Mouse (Mus musculus): ENCODE measurements around the gene Sec11a.

Gene Sec11a

DNA sequence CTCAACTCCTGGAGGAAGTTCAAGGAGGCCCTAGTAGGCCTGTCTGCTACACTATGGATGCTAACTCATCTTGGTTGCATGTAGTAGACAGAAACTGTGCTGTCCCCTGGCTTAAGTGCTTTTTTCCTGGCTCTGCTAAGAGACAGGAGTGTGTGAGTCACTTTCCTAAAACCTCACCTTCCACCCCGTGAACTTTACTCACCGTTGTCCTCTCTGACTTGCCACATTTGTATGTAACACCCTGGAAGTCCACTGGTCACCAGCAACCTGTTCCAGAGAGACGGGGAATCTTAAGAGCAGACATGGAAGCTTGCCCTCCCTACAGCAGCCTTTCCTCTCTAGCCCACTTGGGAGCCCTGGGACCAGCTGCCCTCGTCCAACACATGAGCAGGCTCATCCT lies 49.9 kb downstream of the Sec11a start:
- no peak for DNase-seq (ENCODE audit: low read depth, low spot score)

DNA sequence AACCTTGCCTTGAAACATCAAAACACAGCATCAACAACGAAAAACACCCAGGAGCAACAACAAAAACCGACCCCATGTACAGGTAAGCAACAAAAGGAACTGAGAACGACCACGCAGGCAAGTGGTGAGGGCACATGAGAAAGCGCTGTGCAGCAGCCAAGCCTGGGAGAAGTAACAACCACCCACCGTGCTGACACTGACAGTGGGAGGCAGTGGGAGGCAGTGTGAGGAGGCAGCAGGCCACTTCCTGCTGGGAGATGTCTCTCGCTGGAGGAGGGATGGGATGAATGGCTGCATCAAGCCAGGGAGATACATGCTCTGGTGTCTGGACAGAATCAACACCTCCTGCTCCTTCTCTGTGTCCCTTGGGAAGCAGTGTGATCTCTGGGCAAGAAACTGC lies 50.4 kb downstream of the Sec11a start:
- no peak for DNase-seq (ENCODE audit: low read depth, low spot score)

DNA sequence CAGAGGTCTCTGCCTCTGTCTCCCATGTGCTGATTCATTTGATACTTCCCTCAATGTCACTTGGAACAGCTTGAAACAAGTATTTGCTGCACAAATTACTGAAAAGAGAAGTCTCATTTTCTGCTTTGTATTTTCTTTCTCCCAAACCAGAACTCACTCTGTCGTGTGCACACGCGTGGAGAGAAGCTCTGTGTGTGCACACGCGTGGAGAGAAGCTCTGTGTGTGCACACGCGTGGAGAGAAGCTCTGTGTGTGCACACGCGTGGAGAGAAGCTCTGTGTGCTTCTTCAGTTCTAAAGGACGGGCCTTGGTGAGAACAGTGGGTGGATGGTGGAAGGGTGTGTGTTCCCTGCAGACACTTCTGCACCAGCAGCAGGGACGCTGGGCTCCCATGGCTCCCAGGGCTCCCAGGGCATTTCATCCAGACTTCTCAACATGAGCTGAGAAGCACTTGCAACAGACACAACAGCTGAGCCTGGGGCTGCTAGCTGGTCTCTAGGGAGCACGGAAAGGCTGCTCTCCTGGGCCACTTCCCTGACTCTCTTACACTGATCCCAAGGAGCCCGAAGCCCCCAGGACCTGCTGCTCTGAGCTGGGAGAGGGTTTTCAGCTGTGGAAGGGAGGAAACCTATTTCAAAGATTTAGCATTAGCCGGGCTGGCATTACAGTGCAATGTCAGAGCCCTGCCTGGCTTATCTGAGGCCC lies 52.6 kb downstream of the Sec11a start:
- DNase-seq (ENCODE audit: low read depth, low spot score): no peak

DNA sequence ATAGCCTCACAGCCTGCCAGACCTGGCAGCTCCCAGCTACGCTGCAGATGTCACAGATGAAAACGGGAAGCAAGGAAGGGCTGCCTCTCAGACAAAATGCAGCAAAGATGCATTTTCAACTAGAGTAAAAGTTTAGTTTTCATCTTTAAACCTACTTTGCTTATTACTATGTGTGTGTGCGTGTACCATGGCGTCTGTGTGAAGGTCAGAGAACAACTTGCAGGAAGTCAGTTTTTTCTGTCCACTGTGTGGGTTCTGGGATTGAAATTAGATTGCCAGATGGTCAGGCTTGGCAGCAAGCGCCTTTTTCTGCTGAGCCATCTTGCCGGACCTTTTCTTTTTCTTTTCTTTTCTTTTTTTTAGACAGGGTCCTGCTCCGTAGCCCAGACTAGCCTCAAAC lies 53.4 kb downstream of the Sec11a start:
- DNase-seq (ENCODE audit: low read depth, low spot score): no peak

DNA sequence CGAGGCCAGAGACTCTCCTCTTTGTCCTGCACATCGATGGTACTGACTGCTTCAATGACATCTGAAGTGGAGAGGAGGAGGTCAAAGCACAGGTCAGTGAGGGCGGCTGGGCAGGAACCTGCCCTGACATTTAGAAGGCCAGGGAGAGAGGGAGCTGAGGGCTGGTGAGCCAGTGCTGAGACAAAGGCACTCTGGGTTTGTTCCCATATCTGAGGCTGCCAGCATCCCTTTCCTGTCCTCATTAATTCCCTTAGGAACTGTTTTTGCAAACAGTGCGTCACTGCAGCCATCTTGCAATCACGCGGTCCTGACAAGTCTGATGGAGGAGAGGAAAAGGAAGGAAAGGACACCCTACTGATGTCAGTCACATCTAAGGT lies 53.8 kb downstream of the Sec11a start:
- no peak for DNase-seq (ENCODE audit: low read depth, low spot score)

GRCm38 (mm10) chr7:80893086-80893752 lies 54.4 kb downstream of the Sec11a start:
- DNase-seq (ENCODE audit: low read depth, low spot score): no peak

DNA sequence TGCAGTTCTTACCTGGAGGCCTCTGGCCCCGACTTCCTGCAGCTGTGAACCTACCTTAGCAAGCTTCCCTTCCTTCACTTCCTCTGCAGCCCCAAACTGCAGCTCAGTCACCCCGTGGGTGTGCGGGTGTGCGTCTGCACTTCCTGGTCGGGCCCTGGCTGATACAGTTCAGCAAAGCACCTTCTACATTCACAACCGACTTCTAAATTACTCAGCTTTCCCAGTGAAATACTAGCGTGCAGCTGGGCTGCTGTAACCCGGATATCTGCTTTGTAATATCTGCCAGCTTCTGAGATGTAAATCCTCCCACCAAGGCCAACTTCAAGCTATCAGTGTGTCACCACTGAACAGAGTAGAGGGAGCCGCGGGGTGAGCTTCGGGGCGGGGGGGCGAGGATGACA lies 57.7 kb downstream of the Sec11a start:
- DNase-seq (ENCODE audit: low read depth, low spot score): no peak

DNA sequence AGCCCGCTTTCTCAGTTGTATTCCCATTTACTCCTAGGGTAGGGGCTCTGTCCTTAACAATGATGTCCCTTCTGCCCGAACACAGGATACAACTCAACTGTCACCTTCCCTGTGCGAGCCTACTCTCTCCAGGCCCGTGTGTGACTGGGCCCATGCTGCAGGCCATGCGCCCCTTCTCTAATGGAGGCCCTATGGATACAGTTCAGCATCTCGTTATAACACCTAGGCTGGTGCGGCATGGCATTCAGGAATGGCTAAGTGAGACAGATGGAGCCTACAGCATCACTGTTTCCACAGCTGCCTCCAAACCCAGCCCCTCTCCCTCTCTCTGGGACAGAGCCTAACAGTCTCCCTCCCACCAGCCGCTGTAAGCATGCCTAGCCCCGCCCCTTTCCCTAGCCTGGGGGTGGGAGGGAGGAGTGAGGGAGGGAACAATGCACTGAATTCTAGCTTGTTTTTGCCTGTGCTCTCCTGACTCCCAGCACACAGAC lies 58.5 kb downstream of the Sec11a start:
- no peak for DNase-seq (ENCODE audit: low read depth, low spot score)

DNA sequence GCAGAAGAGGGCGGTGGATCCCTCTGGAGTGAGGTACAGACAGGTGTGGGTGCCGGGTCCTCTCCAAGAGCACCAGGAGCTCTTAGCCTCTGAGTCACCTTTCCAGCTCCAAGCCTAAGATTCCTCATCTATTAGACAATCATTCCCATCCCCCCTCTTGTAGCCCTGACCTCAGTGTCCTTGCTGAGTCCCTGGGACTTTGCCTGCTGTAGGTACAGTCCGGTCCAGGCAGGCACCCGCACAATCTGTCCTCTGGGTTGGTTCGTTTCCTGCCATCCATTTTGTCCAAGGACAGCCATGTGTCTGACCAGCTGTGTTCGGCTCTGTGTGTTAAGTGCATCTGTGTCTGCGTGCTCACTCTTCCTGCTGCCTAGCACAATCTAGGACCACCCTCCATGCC lies 59.0 kb downstream of the Sec11a start:
- no peak for DNase-seq (ENCODE audit: low read depth, low spot score)

DNA sequence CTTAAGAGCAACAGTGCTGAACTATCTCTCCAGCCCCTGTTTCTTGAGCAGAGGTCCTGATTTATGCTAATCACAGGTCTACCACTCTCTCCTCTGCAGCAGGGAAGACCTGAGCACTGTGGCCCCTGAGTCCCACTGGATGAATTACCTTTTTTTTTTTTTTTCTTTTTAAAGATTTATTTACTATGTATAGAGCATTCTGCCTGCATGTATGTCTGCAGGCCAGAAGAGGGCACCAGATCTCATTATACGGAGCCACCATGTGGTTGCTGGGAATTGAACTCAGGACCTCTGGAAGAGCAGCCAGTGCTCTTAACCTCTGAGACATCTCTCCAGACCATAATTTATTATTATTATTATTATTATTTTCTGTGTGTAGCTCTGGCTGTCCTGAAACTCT lies 61.9 kb downstream of the Sec11a start:
- no peak for DNase-seq (ENCODE audit: low read depth, low spot score)

DNA sequence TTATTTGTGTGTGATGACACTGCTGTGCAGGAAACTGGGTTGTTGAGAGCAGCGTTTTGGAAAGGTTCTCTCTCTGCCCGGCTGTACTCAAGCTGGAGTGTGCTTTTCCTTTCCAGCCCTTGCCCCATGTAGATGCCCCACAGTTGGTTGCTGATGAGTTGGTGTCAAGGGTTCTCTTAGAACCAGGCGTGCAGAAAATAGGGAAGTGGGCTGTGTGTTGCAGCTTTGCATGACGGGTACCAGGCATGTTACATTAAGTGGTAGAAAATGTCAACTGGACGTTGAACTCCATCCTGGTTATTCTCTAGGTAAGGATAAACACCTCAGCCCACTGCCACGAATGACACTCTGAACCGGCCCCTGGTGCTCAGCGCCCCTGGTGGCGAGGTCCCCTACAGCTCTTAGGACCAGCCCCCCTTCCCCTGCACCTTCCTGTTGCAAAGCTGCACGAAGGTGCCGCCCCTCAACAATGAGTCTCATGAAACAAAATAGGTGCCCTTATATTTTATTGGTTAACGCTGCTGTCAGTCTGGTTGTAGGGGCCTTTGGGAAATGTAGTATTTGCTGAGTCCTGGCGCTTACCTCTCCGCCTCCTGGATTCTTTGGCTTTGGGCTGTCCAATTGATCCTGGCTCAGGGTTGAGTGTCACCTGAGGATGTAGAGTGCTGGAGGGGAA lies 64.6 kb downstream of the Sec11a start:
- peak; percentile 88 for DNase-seq (ENCODE audit: low read depth, low spot score)

DNA sequence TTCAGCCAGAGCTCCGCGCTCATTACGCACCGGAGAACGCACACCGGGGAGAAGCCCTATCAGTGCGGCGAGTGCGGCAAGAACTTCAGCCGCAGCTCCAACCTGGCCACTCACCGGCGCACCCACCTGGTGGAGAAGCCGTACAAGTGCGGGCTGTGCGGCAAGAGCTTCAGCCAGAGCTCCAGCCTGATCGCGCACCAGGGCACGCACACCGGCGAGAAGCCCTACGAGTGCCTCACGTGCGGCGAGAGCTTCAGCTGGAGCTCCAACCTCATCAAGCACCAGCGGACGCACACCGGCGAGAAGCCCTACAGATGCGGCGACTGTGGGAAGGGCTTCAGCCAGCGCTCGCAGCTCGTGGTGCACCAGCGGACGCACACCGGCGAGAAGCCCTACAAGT lies 71.9 kb downstream of the Sec11a start:
- DNase-seq (ENCODE audit: low read depth, low spot score): no peak

DNA sequence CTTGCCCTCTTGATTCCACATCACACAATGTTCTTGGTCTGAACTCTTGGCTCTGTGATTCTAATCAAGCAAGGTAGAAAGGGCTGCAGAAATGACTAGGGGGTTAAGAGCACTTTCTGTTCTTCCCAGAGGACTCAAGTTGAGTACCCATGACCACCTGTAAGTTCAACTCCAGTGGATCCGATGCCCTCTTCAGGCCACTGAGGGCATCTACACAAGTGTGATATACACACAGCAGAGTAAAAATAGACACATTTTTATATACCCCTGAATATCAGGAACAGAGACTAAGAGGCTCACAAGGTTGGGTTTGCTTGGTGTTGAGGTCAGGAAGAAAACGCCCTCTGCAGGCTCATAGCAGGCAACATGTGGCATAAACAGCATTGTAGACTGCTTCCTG lies 73.9 kb downstream of the Sec11a start:
- no peak for DNase-seq (ENCODE audit: low read depth, low spot score)

- DNase-seq (ENCODE audit: low read depth, low spot score): no peak
Observed at GRCm38 (mm10) chr7:80873038-80873437, 74.5 kb downstream of the Sec11a start.

- no peak for DNase-seq (ENCODE audit: low read depth, low spot score)
Observed at GRCm38 (mm10) chr7:80868686-80869085, 78.9 kb downstream of the Sec11a start.

DNA sequence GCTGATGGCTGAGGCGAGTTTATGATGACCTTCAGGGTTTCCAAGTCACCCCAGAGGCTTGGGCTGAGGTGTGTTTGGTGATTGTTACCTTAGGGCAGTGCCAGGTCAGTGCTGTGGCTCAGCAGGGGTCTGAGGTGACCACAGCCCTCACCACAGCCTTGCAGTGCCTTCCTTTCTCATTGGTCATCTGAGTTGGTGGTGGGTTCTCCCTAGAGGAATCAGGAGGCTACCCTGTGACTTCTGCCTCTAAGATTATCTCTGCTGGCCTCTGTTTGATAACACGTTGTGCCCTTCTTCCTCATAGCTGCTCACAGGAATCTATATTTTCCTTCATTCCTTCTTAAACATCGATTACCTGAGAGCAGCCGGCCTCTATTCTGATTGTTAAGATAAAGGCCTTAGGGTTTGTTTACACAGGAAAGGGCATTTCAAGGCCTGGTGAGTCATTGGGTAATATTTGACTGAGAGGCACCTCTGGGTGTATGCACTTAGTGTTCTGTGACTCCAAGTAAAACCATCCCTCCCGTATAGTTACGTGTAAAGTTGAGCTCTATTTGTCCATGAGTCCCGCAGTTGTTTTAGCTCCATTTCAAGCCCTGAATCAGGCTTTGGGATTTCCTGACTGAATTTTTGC lies 80.9 kb downstream of the Sec11a start:
- no peak for DNase-seq (ENCODE audit: low read depth, low spot score)

GRCm38 (mm10) chr7:80865521-80865920 lies 82.1 kb downstream of the Sec11a start:
- no peak for DNase-seq (ENCODE audit: low read depth, low spot score)

DNA sequence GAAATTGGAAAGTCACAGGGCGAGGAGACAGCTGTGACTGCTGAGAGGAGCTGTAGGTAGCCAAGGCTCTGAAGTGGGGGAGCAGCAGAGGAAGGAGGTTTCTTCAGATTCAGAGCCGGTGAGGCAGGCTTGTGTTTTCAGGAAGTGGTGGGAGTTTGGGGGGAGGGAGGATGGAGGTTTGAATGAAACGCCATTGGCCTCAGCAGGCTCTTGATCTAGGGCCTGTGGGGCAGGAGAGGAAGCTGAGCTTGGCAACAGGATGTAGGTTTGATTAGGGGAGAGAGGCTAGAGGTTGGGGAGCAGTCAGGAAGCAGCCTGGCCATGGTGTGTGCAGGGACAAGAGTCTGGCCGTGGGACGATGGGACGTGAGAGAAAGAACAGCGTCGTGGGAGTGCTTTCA lies 82.7 kb downstream of the Sec11a start:
- no peak for DNase-seq (ENCODE audit: low read depth, low spot score)

DNA sequence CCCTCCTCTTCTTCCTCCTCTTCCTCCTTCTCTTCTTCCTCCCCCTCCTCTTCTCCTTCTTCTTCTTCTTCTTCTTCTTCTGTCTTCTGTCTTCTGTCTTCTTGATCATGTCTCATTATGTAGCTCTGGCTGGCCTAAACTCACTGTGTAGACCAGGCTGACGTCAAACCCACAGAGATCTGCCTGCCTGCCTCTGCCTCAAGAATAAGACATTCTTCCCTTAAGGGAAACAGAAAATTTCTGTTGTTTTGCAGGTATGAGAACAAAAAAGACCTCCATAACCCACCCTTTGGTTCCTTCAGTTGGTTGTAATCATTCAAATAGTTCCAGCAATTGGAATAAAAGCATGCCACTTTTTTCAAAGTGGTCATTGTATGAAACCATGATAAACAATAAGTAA lies 83.4 kb downstream of the Sec11a start:
- no peak for DNase-seq (ENCODE audit: low read depth, low spot score)

GRCm38 (mm10) chr7:80863520-80863919 lies 84.1 kb downstream of the Sec11a start:
- no peak for DNase-seq (ENCODE audit: low read depth, low spot score)

DNA sequence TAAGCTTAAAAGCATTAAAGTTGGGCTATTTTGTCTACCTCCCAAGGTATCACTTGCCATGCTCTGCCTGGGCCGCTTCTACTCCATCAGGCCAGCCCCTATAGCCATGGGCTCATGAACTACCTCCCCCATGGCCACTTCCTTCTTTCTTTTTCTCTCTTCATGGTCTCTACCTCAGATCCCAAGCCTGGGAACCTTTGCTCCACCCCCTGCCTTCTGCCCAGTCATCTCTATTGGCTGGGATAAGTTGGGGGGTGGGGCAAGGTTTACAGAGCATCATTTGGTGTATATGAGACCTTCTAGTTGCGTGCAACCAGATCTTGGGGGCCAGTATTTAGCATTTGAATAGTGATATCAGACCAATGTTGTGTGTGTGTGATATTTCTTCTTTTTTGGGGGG lies 85.1 kb downstream of the Sec11a start:
- DNase-seq (ENCODE audit: low read depth, low spot score): no peak

DNA sequence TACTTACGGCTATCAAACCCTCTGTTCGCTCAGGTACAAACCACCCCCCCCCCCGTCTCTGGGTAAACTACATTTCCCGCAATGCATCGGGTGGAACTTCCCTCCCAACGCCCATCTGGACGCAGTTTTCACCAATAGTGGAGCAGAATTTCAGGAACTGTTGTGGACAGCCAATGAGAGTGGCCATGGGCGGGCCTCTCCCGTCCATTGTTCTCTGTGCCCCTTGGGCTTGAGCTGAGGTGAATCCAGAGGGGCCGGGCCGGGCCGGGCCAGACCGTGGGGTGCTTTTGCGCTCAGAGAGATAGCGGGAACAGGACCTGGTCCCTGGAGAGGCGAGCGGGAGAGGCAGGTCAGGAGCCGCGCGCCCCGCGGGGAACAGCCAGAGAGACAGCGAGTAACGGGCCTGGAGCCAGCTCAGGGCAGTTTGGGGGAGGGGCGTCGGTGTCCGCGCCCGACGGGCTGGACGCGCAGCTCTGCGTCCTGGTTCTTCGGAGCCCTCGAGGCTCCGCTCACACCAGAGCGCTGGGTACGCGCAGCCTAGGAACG lies 86.8 kb downstream of the Sec11a start, which contains the start of gene Zscan2:
Gene Zscan2 (plus strand): TSS at position 192 of the 546 bp plus-strand sequence.
- DNase-seq (ENCODE audit: low read depth, low spot score): peak; percentile 96

All from brain, embryonic 18.5 days (tissue).